Mouse (Mus musculus) liver, embryonic 18 days (tissue): ENCODE data around the gene Zfp457. TPM values are rescaled to one million over a fixed set of nuclear protein-coding genes. Genes with fewer than 3 reads are reported as not detected.

Source experiments
- polyA plus RNA-seq: library from polyadenylated mRNA; depleted of rRNA; stranded (reverse); fragments of >200 nt; gene quantifications from 2 replicates; pipeline ENCODE4 v1.2.3, GENCODE M21; 2012; rRNA removed

Zfp457 gene
- polyA plus RNA-seq, result 0.55 and 0.75 TPM in 2 replicates

DNA sequence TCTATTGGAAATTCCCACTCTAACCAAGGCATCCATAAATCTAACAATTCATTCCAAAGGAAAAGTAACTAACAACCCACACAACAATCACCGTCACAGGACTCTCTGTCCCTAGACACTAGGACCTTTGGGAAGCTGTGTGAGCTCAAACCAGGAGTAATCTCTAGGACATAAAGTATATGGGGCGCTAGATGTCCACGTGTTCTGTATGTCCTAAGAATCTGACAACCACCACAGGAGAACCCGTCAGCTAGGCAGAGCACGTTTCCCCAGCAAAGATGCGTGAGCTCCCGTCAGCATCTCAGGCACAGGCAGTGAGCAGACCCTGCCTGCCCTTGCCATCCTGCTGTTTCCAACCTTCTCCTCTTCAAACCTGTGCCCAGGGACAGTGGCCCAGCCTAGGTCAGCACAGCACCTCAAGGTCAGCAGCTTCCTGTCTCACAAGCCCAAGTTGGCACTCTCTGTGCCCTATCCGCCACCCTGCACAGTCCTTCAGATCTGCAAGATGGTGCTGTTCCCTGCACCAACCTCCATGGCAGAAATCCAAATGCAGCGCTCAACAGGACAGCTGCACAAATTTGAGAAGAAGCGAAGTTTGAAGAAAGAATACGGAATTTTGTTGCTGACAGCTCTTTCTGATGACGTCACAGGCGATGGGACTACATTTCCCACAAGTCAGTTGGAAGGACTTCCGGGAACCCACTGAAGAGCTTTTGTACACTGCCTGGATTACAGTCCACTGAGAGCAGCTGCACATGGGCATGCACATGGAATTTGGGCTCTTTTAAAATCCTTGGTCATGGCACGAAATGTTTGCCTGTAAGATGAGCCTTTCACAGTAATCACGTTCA is at the start of gene Zfp457:
TSS of gene Zfp457 (minus strand) at position 664 of the 851 bp plus-strand sequence.

DNA sequence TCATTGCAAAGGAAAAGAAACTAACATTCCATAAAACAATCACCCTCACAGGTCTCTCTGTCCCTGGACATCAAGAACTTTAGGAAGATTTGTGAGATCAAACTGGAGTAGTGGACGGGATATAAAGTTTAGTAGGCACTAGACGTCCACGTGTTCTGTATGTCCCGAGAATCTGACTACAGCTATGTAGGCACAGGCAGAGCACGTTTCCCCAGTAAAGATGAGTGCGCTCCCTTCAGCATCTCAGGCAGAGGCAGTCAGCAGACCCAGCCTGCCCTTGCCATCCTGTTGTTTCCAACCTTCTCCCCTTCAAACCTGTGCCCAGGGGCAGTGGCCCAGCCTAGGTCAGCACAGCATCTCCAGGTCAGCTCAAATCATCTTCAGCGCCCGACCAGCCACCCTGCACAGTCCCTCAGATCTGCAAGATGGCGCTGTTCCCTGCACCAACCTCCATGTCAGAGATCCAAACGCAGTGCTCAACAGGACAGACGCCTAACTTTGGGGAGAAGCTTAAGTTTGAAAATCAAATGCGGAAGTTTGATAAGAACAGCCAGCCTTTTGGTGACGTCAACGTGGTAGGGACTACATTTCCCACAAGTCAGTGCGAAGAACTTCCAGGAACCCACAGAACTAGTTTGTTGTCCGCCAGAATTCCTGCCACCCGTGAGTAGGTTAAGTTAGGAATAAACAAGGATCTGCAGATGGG is 25.9 kb upstream of the Zfp457 start, which contains the start of gene Zfp595:
TSS of gene Zfp595 (minus strand) at position 552 of the 706 bp plus-strand sequence.

DNA sequence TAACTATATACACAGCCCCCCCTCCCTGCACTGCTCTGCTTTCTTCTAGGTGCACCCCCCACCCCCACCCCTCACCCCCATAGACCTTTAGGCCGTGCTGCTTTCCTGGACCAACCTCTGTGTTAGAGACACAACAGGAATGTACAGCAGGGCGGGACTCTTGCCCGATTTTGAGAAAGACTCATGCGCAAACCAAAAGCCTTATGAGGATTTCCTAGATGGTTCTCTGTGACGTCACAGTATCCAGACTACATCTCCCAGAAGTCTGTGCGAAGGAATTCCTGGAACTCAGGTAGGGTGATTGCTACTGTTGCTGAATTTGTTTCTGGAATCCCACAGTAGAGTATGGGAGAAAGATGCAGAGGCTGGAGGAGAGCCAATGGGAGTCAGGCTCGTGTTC is 28.0 kb downstream of the Zfp457 start, which contains the start of gene Zfp458:
TSS of gene Zfp458 (minus strand) at position 153 of the 400 bp plus-strand sequence.

Other genes with a start within 250 kb of the Zfp457 start
- gene Zfp712, start 245.3 kb downstream of the Zfp457 start, polyA plus RNA-seq, result 0.22 and 0.35 TPM in 2 replicates
- gene Zfp708, start 208.5 kb downstream of the Zfp457 start, polyA plus RNA-seq, result 0.66 and 0.71 TPM in 2 replicates
- gene Gm28557, start 197.9 kb downstream of the Zfp457 start, polyA plus RNA-seq, result 3.2 and 3.5 TPM in 2 replicates
- gene Rslcan18, start 190.2 kb downstream of the Zfp457 start, polyA plus RNA-seq, result 0.26 and 0.28 TPM in 2 replicates
- gene Zfp759, start 184.8 kb downstream of the Zfp457 start, polyA plus RNA-seq, result 0.35 and 0.36 TPM in 2 replicates
- 1.4 and 1.8 TPM in 2 replicates for gene Rsl1, start 133.3 kb downstream of the Zfp457 start, polyA plus RNA-seq
- 0.34 and 0.38 TPM in 2 replicates for gene Zfp455, start 112.0 kb downstream of the Zfp457 start, polyA plus RNA-seq
- gene Zfp458, start 28.0 kb downstream of the Zfp457 start, polyA plus RNA-seq, result 0.54 and 0.60 TPM in 2 replicates
- gene Zfp595, start 26.1 kb upstream of the Zfp457 start, polyA plus RNA-seq, result 1.3 and 1.4 TPM in 2 replicates
- not detected in 2 replicates for gene Gm28044, start 54.1 kb upstream of the Zfp457 start, polyA plus RNA-seq
- 0.58 and 0.60 TPM in 2 replicates for gene Zfp953, start 54.1 kb upstream of the Zfp457 start, polyA plus RNA-seq
- 0.16 and 0.17 TPM in 2 replicates for gene Gm28041, start 69.2 kb upstream of the Zfp457 start, polyA plus RNA-seq
- gene Zfp456, start 69.3 kb upstream of the Zfp457 start, polyA plus RNA-seq, result 0.26 and 0.30 TPM in 2 replicates
- gene Zfp429, start 93.3 kb upstream of the Zfp457 start, polyA plus RNA-seq, result 2.3 and 2.5 TPM in 2 replicates
- gene Zfp459, start 114.9 kb upstream of the Zfp457 start, polyA plus RNA-seq, result 0.05 and 0.18 TPM in 2 replicates
- gene Zfp874a, start 145.1 kb upstream of the Zfp457 start, polyA plus RNA-seq, result 3.2 and 3.7 TPM in 2 replicates
- gene Zfp874b, start 177.8 kb upstream of the Zfp457 start, polyA plus RNA-seq, result 2.4 and 2.6 TPM in 2 replicates
- 1.2 and 1.3 TPM in 2 replicates for gene Zfp58, start 194.1 kb upstream of the Zfp457 start, polyA plus RNA-seq
- not detected in 2 replicates for gene Gm26965, start 219.7 kb upstream of the Zfp457 start, polyA plus RNA-seq
- gene Zfp87, start 219.7 kb upstream of the Zfp457 start, polyA plus RNA-seq, result 7.7 and 8.6 TPM in 2 replicates
- 1.7 and 1.9 TPM in 2 replicates for gene Zfp748, start 247.3 kb upstream of the Zfp457 start, polyA plus RNA-seq